Mouse (Mus musculus) hindbrain, embryonic 16.5 days (tissue): ENCODE measurements around the gene Klhl29. TPM values are rescaled to one million over a fixed set of nuclear protein-coding genes. Genes with fewer than 3 reads are reported as not detected.

Experiments used
- ATAC-seq: fragments of 200-750 bp; cut with Nextera tagmentation; 2 replicates; pipeline ENCODE4 v1.8.0; 2017; ENCODE audit warnings: moderate TSS enrichment, moderate library complexity
- H3K27ac ChIP-seq: fragments of 300-500 bp; sonication (generic); 2 replicates; pipeline ENCODE4 v1.5.1; 2014; ENCODE audit warnings: low read depth, mild to moderate bottlenecking, control low read depth, low read length, moderate library complexity
- H3K27me3 ChIP-seq: fragments of 300-500 bp; sonication (generic); replicated peaks from 2 replicates; pipeline ENCODE4 v1.6.1; 2014; ENCODE audit warnings: low read length; ENCODE audit not compliant: control insufficient read depth, insufficient read depth
- H3K36me3 ChIP-seq: fragments of 300-500 bp; sonication (generic); 2 replicates; pipeline ENCODE4 v1.6.1; 2014; ENCODE audit warnings: mild to moderate bottlenecking, low read length, moderate library complexity, mixed read lengths; ENCODE audit not compliant: control insufficient read depth, insufficient read depth
- H3K4me1 ChIP-seq: fragments of 300-500 bp; sonication (generic); 2 replicates; pipeline ENCODE4 v1.6.1; 2014; ENCODE audit warnings: low read depth, low read length; ENCODE audit not compliant: control insufficient read depth, insufficient read depth
- H3K4me2 ChIP-seq: fragments of 300-500 bp; sonication (generic); 2 replicates; pipeline ENCODE4 v1.6.1; 2014; ENCODE audit warnings: mild to moderate bottlenecking, low read length, control low read depth, moderate library complexity
- H3K4me3 ChIP-seq: fragments of 300-500 bp; sonication (generic); 2 replicates; pipeline ENCODE4 v1.5.1; 2014; ENCODE audit warnings: mild to moderate bottlenecking, low read length, control low read depth, moderate library complexity
- H3K9ac ChIP-seq: fragments of 300-500 bp; sonication (generic); 2 replicates; pipeline ENCODE4 v1.6.1; 2014; ENCODE audit warnings: low read depth, mild to moderate bottlenecking, control low read depth, low read length, moderate library complexity
- H3K9me3 ChIP-seq: fragments of 300-500 bp; sonication (generic); 2 replicates; pipeline ENCODE4 v1.6.1; 2014; ENCODE audit warnings: mild to moderate bottlenecking, low read length, moderate library complexity; ENCODE audit not compliant: control insufficient read depth
- WGBS: fragments of 180-500 bp; shearing (Covaris S2); extraction: QIAGEN DNeasy Blood & Tissue Kit; methylation state at CpG from one replicate; pipeline ENCODE4 v1.1.7; 2014; 5-methylcytosine and 5-hydroxymethylcytosine counted together
- polyA plus RNA-seq: library from polyadenylated mRNA; unstranded; fragments of >200 nt; fragmentation: Nextera tagmentation; extraction: Ambion mirVana; gene quantifications from 2 replicates; pipeline ENCODE4 v1.2.1, GENCODE M21; 2015

The Klhl29 gene
- polyA plus RNA-seq, 1 experiment from 2014 or later = 2.3 TPM

DNA sequence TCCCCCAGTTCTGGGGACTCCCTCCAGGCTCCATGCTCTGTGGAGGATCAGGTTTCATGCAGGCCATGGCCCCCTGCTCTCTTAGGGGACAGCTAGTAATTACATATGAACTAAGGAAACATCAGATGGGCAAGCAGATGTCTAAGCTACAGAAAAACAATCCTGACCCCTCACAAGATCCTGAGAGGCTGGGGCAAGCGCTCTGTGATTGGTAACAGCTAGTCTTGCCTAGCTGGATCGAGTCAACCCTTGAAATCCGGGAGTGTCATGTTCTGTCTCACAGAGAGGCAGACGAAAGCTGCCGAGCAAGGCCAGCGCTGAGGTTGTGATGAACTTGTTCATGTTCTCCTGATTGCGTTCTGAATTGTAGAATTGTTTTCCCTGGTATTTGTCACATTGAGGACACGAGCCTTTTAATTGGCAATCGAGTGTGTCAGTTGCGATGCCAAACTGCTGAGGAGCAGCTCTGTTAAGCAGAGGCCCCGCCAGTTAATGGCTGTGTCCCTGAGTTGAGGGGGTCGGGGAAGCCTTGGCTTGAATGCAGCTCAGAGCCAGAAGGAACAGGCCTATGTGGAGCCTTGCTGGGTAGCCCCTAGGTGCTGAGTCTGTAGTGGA lies 56.0 kb downstream of the Klhl29 start:
- Histone ChIP-seq H3K36me3 (no peaks in the 10 kb centered on the region), H3K4me2 (no peak overlapping the region), H3K9ac (no peak overlapping the region), H3K27me3 (no peaks in the 10 kb centered on the region), H3K9me3 (no peaks in the 10 kb centered on the region), H3K4me3 (no peak overlapping the region), H3K27ac (no peak overlapping the region), H3K4me1 (peaks cover 4% of the 10 kb centered on the region)
- ATAC-seq = peak; percentile 43; the same call in 1 of the 2 replicates
- 26% methylated on average over 12 of the region's 12 CpGs for whole genome bisulfite sequencing

DNA sequence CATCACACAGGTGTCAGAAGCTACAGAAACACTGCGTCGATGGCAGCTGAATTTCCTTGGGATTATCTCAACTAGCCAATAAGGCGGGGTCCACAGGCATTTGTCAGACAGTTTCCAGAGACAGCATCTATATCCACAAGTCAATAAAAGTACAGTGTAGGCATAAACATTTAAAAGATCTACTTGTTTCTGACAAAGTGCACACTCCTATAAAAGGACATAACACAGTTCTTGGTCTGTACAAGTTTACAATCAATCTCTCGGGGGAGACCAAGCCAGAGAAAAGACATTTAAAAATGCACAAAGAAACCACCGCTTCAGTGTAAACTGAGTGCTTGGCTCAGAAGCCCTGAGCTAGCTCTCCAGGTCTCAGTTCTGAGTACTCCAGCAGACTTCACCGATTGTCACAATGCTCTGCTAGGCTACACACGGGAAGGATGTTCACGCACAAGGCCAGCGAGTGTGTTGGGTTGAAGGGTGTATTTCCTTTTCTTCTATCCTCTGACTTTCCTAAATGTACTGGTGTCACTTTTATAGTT lies 59.4 kb downstream of the Klhl29 start:
- 88% methylated on average over 9 of the region's 9 CpGs for WGBS
- Histone ChIP-seq H3K4me3 (no peak overlapping the region), H3K27ac (no peak overlapping the region), H3K36me3 (no peaks in the 10 kb centered on the region; the same call in 1 of the 2 replicates), H3K27me3 (no peaks in the 10 kb centered on the region), H3K4me2 (no peak overlapping the region), H3K9ac (no peak overlapping the region), H3K9me3 (no peaks in the 10 kb centered on the region), H3K4me1 (peaks cover 4% of the 10 kb centered on the region)
- ATAC-seq = no peak

DNA sequence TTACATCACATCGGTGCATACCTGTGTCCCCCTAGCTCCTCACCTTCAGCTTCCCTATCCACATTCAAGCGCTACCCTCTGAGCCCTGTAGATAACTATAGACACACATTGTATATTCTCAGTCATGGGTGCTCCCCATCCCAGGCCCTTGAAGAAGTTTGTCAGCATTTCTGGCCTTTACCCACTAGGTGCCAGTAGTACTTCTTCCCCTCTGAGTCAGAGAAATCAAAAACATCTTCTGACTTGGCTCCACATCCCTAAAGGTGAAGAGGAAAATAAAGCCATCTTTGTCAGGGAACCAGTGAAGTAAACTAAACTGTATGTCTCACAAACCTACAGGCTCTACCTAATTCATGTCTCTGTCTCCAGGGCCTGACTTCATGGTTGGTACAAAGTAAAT lies 67.6 kb downstream of the Klhl29 start:
- Histone ChIP-seq H3K4me3 (no peak overlapping the region), H3K4me2 (no peak overlapping the region), H3K27me3 (no peaks in the 10 kb centered on the region), H3K36me3 (no peaks in the 10 kb centered on the region; the same call in 1 of the 2 replicates), H3K27ac (no peak overlapping the region), H3K9me3 (no peaks in the 10 kb centered on the region), H3K4me1 (no peaks in the 10 kb centered on the region; the same call in 1 of the 2 replicates), H3K9ac (no peak overlapping the region)
- no peak for ATAC-seq
- WGBS = 100% methylated on average over 2 of the region's 2 CpGs

DNA sequence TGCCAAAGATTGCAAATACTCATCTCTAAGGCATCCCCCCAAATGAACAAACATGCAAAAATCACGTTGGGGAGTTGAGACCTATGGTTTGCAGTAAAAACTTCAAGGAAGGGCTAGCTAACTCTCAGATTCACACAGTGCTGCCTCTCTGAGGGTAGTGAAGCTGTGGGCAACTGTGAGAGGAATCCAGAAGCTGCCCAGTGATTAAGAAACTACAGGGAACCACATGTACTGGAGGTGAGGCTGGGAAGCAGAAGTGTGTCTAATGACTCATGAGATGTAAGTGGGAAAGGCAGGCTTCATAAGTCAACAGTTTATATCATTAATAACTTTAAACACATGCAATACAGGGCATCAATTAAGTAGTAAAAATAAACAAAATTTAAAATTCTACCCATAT lies 70.0 kb downstream of the Klhl29 start:
- no peak for ATAC-seq
- 67% methylated on average over 1 of the region's 1 CpGs for WGBS
- Histone ChIP-seq H3K27ac (no peak overlapping the region), H3K9ac (no peak overlapping the region), H3K4me2 (no peak overlapping the region), H3K9me3 (no peaks in the 10 kb centered on the region), H3K4me3 (no peak overlapping the region), H3K36me3 (no peaks in the 10 kb centered on the region; the same call in 1 of the 2 replicates), H3K4me1 (no peaks in the 10 kb centered on the region; the same call in 1 of the 2 replicates), H3K27me3 (no peaks in the 10 kb centered on the region)

DNA sequence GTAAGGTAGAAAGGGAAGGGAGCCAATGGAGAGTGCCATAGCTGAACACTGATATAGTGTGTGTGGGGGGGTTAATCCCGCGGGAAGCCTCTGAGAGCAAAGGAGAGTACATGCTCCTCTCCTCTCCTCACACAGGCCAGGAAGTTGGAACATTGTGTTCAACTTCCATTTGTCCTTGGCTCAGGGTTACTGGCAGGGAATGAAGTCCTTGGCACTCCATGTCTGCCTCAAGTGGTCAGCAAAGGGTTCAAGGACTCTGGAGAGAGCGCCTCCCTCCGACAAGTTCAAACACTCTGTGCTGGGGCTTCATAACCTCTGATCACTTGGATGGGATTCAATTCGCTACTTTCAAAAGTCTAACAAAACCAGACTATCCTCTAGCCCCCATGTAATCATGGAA lies 71.6 kb downstream of the Klhl29 start:
- Histone ChIP-seq H3K9me3 (no peaks in the 10 kb centered on the region), H3K27me3 (no peaks in the 10 kb centered on the region), H3K4me3 (no peak overlapping the region), H3K9ac (no peak overlapping the region), H3K4me1 (no peaks in the 10 kb centered on the region; the same call in 1 of the 2 replicates), H3K36me3 (no peaks in the 10 kb centered on the region; the same call in 1 of the 2 replicates), H3K4me2 (no peak overlapping the region), H3K27ac (no peak overlapping the region)
- WGBS = 89% methylated on average over 5 of the region's 5 CpGs
- ATAC-seq = no peak

DNA sequence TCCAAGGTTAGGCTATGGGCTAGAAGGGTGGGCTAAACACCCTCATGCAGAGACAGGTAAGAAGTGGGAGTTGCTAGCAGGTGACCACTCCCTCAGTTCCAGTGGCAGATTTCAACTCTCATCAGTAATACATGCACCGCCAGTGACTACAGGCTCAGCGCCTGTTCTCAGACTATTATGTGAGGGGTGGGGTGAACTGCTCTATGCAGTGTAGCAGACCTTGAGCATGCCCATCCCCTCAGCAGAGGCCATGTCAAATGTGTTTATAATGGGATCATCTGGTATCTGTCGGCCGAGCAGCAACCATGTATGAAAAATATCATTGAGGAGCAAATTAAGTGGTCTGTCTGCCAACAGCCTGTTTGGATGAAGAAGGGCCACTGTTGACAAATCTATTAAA lies 72.4 kb downstream of the Klhl29 start:
- no peaks in the 10 kb centered on the region for H3K27me3 ChIP-seq
- 41% methylated on average over 4 of the region's 4 CpGs for WGBS

DNA sequence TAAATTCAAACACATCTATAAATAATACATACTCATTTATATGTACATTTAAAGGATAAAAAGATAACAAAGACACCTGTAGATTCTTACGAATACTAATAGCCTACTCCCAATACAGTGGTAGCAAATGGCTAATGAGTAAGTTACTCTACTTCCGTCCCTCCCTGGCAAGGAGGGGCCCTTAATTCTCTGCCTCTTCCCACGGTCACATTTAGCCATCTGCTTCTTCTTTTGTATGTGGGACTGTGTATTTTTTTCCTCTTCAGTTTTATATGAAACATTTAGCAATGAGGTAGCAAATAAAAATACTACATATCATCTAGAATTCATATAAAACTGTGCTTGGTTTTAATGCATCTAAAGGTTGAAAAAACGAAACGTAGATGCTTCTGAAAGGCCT lies 73.6 kb downstream of the Klhl29 start:
- Histone ChIP-seq H3K27ac (no peak overlapping the region), H3K9ac (no peak overlapping the region), H3K36me3 (no peaks in the 10 kb centered on the region), H3K4me2 (no peak overlapping the region), H3K27me3 (no peaks in the 10 kb centered on the region), H3K9me3 (no peaks in the 10 kb centered on the region), H3K4me3 (no peak overlapping the region), H3K4me1 (no peaks in the 10 kb centered on the region; the same call in 1 of the 2 replicates)
- no peak for ATAC-seq
- 70% methylated on average over 5 of the region's 5 CpGs for WGBS

More for the DNA sequence above, 72.4 kb downstream of the Klhl29 start:
- Histone ChIP-seq H3K4me1 (no peaks in the 10 kb centered on the region; the same call in 1 of the 2 replicates), H3K9ac (no peak overlapping the region), H3K4me3 (no peak overlapping the region), H3K4me2 (no peak overlapping the region), H3K36me3 (no peaks in the 10 kb centered on the region), H3K9me3 (no peaks in the 10 kb centered on the region), H3K27ac (no peak overlapping the region)
- ATAC-seq = peak; percentile 55

DNA sequence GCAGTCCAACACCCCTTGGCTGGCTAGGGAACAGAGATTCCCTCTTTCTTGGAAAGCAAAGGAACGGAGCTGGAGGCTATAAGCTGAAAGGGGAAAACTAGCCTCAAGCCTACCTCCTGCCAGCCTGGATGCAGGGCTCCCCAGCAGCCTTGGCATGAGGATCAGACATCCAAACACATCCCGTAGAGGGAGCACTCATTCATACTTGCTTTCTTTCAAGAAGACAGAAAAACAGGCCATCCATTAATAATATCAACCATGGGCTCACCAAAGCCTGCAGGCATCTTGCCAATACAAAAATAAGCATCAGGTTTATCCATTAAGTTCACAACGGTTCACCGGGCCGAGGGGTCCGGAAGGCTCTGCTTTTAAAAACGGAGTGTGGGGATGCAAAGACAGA lies 79.1 kb downstream of the Klhl29 start:
- Histone ChIP-seq H3K27ac (no peak overlapping the region), H3K27me3 (no peaks in the 10 kb centered on the region), H3K9ac (no peak overlapping the region), H3K4me1 (no peaks in the 10 kb centered on the region), H3K36me3 (no peaks in the 10 kb centered on the region), H3K4me2 (no peak overlapping the region), H3K9me3 (no peaks in the 10 kb centered on the region), H3K4me3 (no peak overlapping the region)
- WGBS = 47% methylated on average over 7 of the region's 7 CpGs
- no peak for ATAC-seq

DNA sequence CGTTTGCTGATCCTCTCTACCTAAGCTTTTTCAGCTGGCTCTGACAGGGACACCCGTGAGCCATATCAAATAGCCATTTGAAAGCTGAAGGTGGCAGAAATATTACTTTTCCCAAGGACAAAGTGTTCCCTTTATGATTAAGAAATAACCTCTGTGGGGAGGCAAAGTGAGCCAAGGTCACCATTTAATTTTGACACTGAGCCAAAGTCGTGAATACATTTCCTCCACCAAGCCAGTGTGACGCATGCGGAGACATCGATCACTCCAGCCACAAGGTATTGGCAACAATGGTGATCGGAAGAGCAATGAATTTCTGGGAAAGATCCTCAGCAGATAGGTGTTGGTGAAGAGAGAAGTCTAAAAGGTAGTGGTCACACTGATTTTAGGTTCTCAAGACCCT lies 83.2 kb downstream of the Klhl29 start:
- Histone ChIP-seq H3K4me3 (no peak overlapping the region), H3K4me2 (no peak overlapping the region), H3K27me3 (no peaks in the 10 kb centered on the region), H3K4me1 (no peaks in the 10 kb centered on the region), H3K9me3 (no peaks in the 10 kb centered on the region), H3K27ac (no peak overlapping the region), H3K36me3 (no peaks in the 10 kb centered on the region), H3K9ac (no peak overlapping the region)
- no peak for ATAC-seq
- WGBS = 84% methylated on average over 7 of the region's 7 CpGs
